Mouse (Mus musculus): ENCODE data around the gene Srd5a3. TPM values are rescaled to one million over a fixed set of nuclear protein-coding genes. Genes with fewer than 3 reads are reported as not detected.

Gene Srd5a3
- polyA plus RNA-seq, 1 experiment from 2014 or later = 38.0 TPM

GRCm38 (mm10) chr5:76154434-76155165 lies 14.5 kb downstream of the Srd5a3 start:
- H3K4me3 ChIP-seq (replicated peaks) = no peak overlapping the region
- WGBS = 75% methylated on average over 21 of the region's 21 CpGs
- H3K4me2 ChIP-seq = no peak overlapping the region

GRCm38 (mm10) chr5:76159555-76159954 lies 19.5 kb downstream of the Srd5a3 start:
- WGBS = 73% methylated on average over 6 of the region's 6 CpGs
- H3K27me3 ChIP-seq (replicated peaks) = no peaks in the 10 kb centered on the region
- no peak overlapping the region for H3K4me3 ChIP-seq (replicated peaks)
- H3K4me1 ChIP-seq = no peaks in the 10 kb centered on the region
- H3K9me3 ChIP-seq = no peaks in the 10 kb centered on the region
- H3K36me3 ChIP-seq = peaks cover 3% of the 10 kb centered on the region; the same call in 1 of the 2 replicates
- H3K4me2 ChIP-seq = no peak overlapping the region
- no peak overlapping the region for H3K27ac ChIP-seq
- H3K9ac ChIP-seq = no peak overlapping the region
- ATAC-seq (ENCODE audit: insufficient read depth, low FRiP score, low read depth) = no peak

More at GRCm38 (mm10) chr5:76154434-76155165, 14.5 kb downstream of the Srd5a3 start:
- Histone ChIP-seq H3K27me3 (replicated peaks) (no peaks in the 10 kb centered on the region), H3K9ac (no peak overlapping the region), H3K27ac (no peak overlapping the region), H3K9me3 (no peaks in the 10 kb centered on the region), H3K4me1 (no peaks in the 10 kb centered on the region), H3K36me3 (peaks cover 17% of the 10 kb centered on the region)
- peak; percentile 71 for ATAC-seq (ENCODE audit: insufficient read depth, low FRiP score, low read depth)

- Histone ChIP-seq H3K4me2 (no peak overlapping the region), H3K4me3 (replicated peaks) (no peak overlapping the region), H3K36me3 (peaks cover 3% of the 10 kb centered on the region; the same call in 1 of the 2 replicates), H3K27me3 (replicated peaks) (no peaks in the 10 kb centered on the region), H3K27ac (no peak overlapping the region), H3K9ac (no peak overlapping the region), H3K4me1 (no peaks in the 10 kb centered on the region), H3K9me3 (no peaks in the 10 kb centered on the region)
- 48% methylated on average over 3 of the region's 3 CpGs for WGBS
- ATAC-seq (ENCODE audit: insufficient read depth, low FRiP score, low read depth) = no peak
Measured at GRCm38 (mm10) chr5:76160086-76160485, 20.0 kb downstream of the Srd5a3 start.

GRCm38 (mm10) chr5:76161491-76161890 lies 21.4 kb downstream of the Srd5a3 start:
- Histone ChIP-seq H3K4me1 (no peaks in the 10 kb centered on the region), H3K4me2 (no peak overlapping the region), H3K9ac (no peak overlapping the region), H3K9me3 (no peaks in the 10 kb centered on the region), H3K4me3 (replicated peaks) (no peak overlapping the region), H3K27me3 (replicated peaks) (no peaks in the 10 kb centered on the region), H3K36me3 (no peaks in the 10 kb centered on the region), H3K27ac (no peak overlapping the region)
- ATAC-seq (ENCODE audit: insufficient read depth, low FRiP score, low read depth) = no peak
- 91% methylated on average over 6 of the region's 6 CpGs for WGBS

GRCm38 (mm10) chr5:76162926-76163325 lies 22.9 kb downstream of the Srd5a3 start:
- H3K4me1 ChIP-seq = no peaks in the 10 kb centered on the region
- no peak for ATAC-seq (ENCODE audit: insufficient read depth, low FRiP score, low read depth)
- H3K4me2 ChIP-seq = no peak overlapping the region
- no peaks in the 10 kb centered on the region for H3K27me3 ChIP-seq (replicated peaks)
- H3K9me3 ChIP-seq = no peaks in the 10 kb centered on the region
- no peak overlapping the region for H3K27ac ChIP-seq
- H3K4me3 ChIP-seq (replicated peaks) = no peak overlapping the region
- 83% methylated on average over 5 of the region's 5 CpGs for WGBS
- H3K36me3 ChIP-seq = no peaks in the 10 kb centered on the region
- H3K9ac ChIP-seq = no peak overlapping the region

- Histone ChIP-seq H3K27me3 (replicated peaks) (no peaks in the 10 kb centered on the region), H3K4me2 (no peak overlapping the region), H3K4me1 (no peaks in the 10 kb centered on the region), H3K9ac (no peak overlapping the region), H3K9me3 (no peaks in the 10 kb centered on the region), H3K36me3 (no peaks in the 10 kb centered on the region), H3K4me3 (replicated peaks) (no peak overlapping the region), H3K27ac (no peak overlapping the region)
- WGBS = 53% methylated on average over 4 of the region's 4 CpGs
- no peak for ATAC-seq (ENCODE audit: insufficient read depth, low FRiP score, low read depth)
Measured at GRCm38 (mm10) chr5:76163828-76164390, 23.8 kb downstream of the Srd5a3 start.

- WGBS = 65% methylated on average over 7 of the region's 7 CpGs
- H3K27ac ChIP-seq = no peak overlapping the region
- ATAC-seq (ENCODE audit: insufficient read depth, low FRiP score, low read depth) = no peak
- no peak overlapping the region for H3K4me3 ChIP-seq (replicated peaks)
- H3K9ac ChIP-seq = no peak overlapping the region
- H3K4me2 ChIP-seq = no peak overlapping the region
- H3K4me1 ChIP-seq = no peaks in the 10 kb centered on the region
- H3K27me3 ChIP-seq (replicated peaks) = no peaks in the 10 kb centered on the region
- H3K36me3 ChIP-seq = no peaks in the 10 kb centered on the region
- no peaks in the 10 kb centered on the region for H3K9me3 ChIP-seq
Measured at GRCm38 (mm10) chr5:76164827-76165226, 24.8 kb downstream of the Srd5a3 start.

GRCm38 (mm10) chr5:76170522-76170921 lies 30.5 kb downstream of the Srd5a3 start:
- Histone ChIP-seq H3K27ac (no peak overlapping the region), H3K27me3 (replicated peaks) (no peaks in the 10 kb centered on the region), H3K4me3 (replicated peaks) (no peak overlapping the region), H3K36me3 (no peaks in the 10 kb centered on the region), H3K4me2 (no peak overlapping the region), H3K9me3 (no peaks in the 10 kb centered on the region), H3K4me1 (no peaks in the 10 kb centered on the region), H3K9ac (no peak overlapping the region)
- ATAC-seq (ENCODE audit: insufficient read depth, low FRiP score, low read depth) = no peak
- WGBS = 75% methylated on average over 4 of the region's 4 CpGs

- Histone ChIP-seq H3K4me2 (no peak overlapping the region), H3K4me3 (replicated peaks) (no peak overlapping the region), H3K27ac (no peak overlapping the region), H3K27me3 (replicated peaks) (no peaks in the 10 kb centered on the region), H3K4me1 (no peaks in the 10 kb centered on the region), H3K9me3 (no peaks in the 10 kb centered on the region), H3K36me3 (no peaks in the 10 kb centered on the region), H3K9ac (no peak overlapping the region)
- ATAC-seq (ENCODE audit: insufficient read depth, low FRiP score, low read depth) = no peak
Measured at GRCm38 (mm10) chr5:76171039-76171438, 31.0 kb downstream of the Srd5a3 start.

GRCm38 (mm10) chr5:76175051-76175450 lies 35.0 kb downstream of the Srd5a3 start:
- Histone ChIP-seq H3K27ac (no peak overlapping the region), H3K4me3 (replicated peaks) (no peak overlapping the region), H3K27me3 (replicated peaks) (no peaks in the 10 kb centered on the region), H3K4me2 (no peak overlapping the region), H3K9ac (no peak overlapping the region), H3K36me3 (no peaks in the 10 kb centered on the region), H3K4me1 (peaks cover 9% of the 10 kb centered on the region), H3K9me3 (no peaks in the 10 kb centered on the region)
- no peak for ATAC-seq (ENCODE audit: insufficient read depth, low FRiP score, low read depth)
- 86% methylated on average over 4 of the region's 4 CpGs for WGBS

GRCm38 (mm10) chr5:76176411-76176810 lies 36.3 kb downstream of the Srd5a3 start:
- peaks cover 9% of the 10 kb centered on the region for H3K4me1 ChIP-seq
- no peak overlapping the region for H3K27ac ChIP-seq
- no peak overlapping the region for H3K4me3 ChIP-seq (replicated peaks)
- no peaks in the 10 kb centered on the region for H3K9me3 ChIP-seq
- H3K36me3 ChIP-seq = no peaks in the 10 kb centered on the region
- no peak overlapping the region for H3K9ac ChIP-seq
- ATAC-seq (ENCODE audit: insufficient read depth, low FRiP score, low read depth) = no peak
- H3K4me2 ChIP-seq = no peak overlapping the region
- 33% methylated on average over 3 of the region's 3 CpGs for WGBS
- H3K27me3 ChIP-seq (replicated peaks) = no peaks in the 10 kb centered on the region

- no peak for ATAC-seq (ENCODE audit: insufficient read depth, low FRiP score, low read depth)
- no peak overlapping the region for H3K27ac ChIP-seq
Measured at GRCm38 (mm10) chr5:76176841-76177240, 36.8 kb downstream of the Srd5a3 start.

More at GRCm38 (mm10) chr5:76176841-76177240, 36.8 kb downstream of the Srd5a3 start:
- H3K9me3 ChIP-seq = no peaks in the 10 kb centered on the region
- no peak overlapping the region for H3K9ac ChIP-seq
- WGBS = 49% methylated on average over 11 of the region's 11 CpGs
- H3K4me2 ChIP-seq = no peak overlapping the region
- H3K4me3 ChIP-seq (replicated peaks) = no peak overlapping the region
- no peaks in the 10 kb centered on the region for H3K27me3 ChIP-seq (replicated peaks)
- H3K4me1 ChIP-seq = peaks cover 9% of the 10 kb centered on the region
- H3K36me3 ChIP-seq = no peaks in the 10 kb centered on the region
